Mouse (Mus musculus) stomach, embryonic 16.5 days (tissue): ENCODE data around the gene 5730409E04Rik. TPM values are rescaled to one million over a fixed set of nuclear protein-coding genes. Genes with fewer than 3 reads are reported as not detected.
A peak's percentile ranks its signal among the peaks of the same experiment; 100 is the strongest.

Source experiments
- ATAC-seq: fragments of 200-750 bp; cut with Nextera tagmentation; 2 replicates; pipeline ENCODE4 v1.8.0; 2017; ENCODE audit warnings: moderate number of reproducible peaks, moderate TSS enrichment; ENCODE audit not compliant: insufficient read depth, low FRiP score
- H3K27ac ChIP-seq: fragments of 300-500 bp; sonication (generic); 2 replicates; pipeline ENCODE4 v1.5.1; 2014; ENCODE audit warnings: low read length
- H3K27me3 ChIP-seq: fragments of 300-500 bp; sonication (generic); 2 replicates; pipeline ENCODE4 v1.6.1; 2014; ENCODE audit warnings: low read length, control low read depth, mixed read lengths; ENCODE audit not compliant: control insufficient read depth, insufficient read depth
- H3K36me3 ChIP-seq: fragments of 300-500 bp; sonication (generic); 2 replicates; pipeline ENCODE4 v1.6.1; 2014; ENCODE audit warnings: low read length; ENCODE audit not compliant: control insufficient read depth, insufficient read depth
- H3K4me1 ChIP-seq: fragments of 300-500 bp; sonication (generic); 2 replicates; pipeline ENCODE4 v1.6.1; 2014; ENCODE audit warnings: low read length, control low read depth, mixed read lengths; ENCODE audit not compliant: control insufficient read depth, insufficient read depth
- H3K4me2 ChIP-seq: fragments of 300-500 bp; sonication (generic); 2 replicates; pipeline ENCODE4 v1.6.1; 2014; ENCODE audit warnings: low read depth, low read length, mixed read lengths
- H3K4me3 ChIP-seq: fragments of 300-500 bp; sonication (generic); replicated peaks from 2 replicates; pipeline ENCODE4 v1.5.1; 2014; ENCODE audit warnings: mild to moderate bottlenecking, low read length
- H3K9ac ChIP-seq: fragments of 300-500 bp; sonication (generic); 2 replicates; pipeline ENCODE4 v1.6.1; 2014; ENCODE audit warnings: low read length
- H3K9me3 ChIP-seq: fragments of 300-500 bp; sonication (generic); replicated peaks from 2 replicates; pipeline ENCODE4 v1.6.1; 2016; ENCODE audit warnings: low read length, control low read depth; ENCODE audit not compliant: control insufficient read depth
- WGBS: fragments of 180-500 bp; shearing (Covaris S2); extraction: QIAGEN DNeasy Blood & Tissue Kit; methylation state at CpG from one replicate; pipeline ENCODE4 v1.1.7; 2014; 5-methylcytosine and 5-hydroxymethylcytosine counted together
- polyA plus RNA-seq: library from polyadenylated mRNA; unstranded; fragments of >200 nt; fragmentation: Nextera tagmentation; extraction: Ambion mirVana; gene quantifications from 2 replicates; pipeline ENCODE4 v1.2.1, GENCODE M21; 2015

5730409E04Rik gene
- polyA plus RNA-seq, 1 experiment from 2014 or later, result 2.1 TPM

DNA sequence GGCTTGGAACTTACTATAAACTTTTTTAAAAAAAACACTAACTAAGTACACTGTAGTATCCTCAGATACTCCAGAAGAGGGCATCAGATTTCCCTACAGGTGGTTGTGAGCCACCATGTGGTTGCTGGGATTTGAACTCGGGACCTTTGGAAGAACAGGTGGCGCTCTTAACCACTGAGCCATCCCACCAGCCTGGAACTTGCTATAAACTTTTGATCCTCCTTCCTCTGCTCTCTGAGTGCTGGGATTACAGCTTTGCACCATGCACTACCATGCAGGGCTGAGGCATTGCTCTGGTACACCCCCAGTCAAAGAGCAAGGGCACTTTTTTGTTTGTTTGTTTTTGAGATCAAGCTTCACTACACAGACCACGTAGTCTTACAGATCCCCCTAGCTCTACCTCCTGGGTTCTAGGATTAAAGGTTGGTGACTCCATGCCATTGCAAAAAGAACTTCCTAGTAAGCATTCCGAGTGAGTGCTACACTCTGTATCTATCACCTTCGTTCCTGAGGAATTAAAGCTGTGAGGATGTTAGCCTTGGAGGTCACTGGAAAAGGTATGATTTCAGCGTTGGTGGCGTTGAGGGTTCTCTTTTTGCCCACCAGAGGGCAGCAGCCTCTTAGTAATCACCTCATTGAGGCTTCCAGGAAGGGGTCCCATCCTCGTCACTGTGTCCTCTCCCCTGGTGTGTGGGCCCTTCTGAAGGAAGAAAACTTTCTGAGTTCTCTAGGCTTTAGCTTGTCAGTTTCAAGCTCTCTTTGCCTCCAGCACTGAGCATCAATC is 9.5 kb upstream of the 5730409E04Rik start:
- Histone ChIP-seq H3K27ac (no peak overlapping the region), H3K4me3 (no peak overlapping the region), H3K4me2 (no peak overlapping the region), H3K4me1 (peaks cover 6% of the 10 kb centered on the region; the same call in 1 of the 2 replicates), H3K9me3 (no peaks in the 10 kb centered on the region), H3K9ac (no peak overlapping the region), H3K36me3 (no peaks in the 10 kb centered on the region), H3K27me3 (no peaks in the 10 kb centered on the region)
- ATAC-seq, result peak; percentile 24; the same call in 1 of the 2 replicates
- 32% methylated on average over 8 of the region's 8 CpGs for WGBS

DNA sequence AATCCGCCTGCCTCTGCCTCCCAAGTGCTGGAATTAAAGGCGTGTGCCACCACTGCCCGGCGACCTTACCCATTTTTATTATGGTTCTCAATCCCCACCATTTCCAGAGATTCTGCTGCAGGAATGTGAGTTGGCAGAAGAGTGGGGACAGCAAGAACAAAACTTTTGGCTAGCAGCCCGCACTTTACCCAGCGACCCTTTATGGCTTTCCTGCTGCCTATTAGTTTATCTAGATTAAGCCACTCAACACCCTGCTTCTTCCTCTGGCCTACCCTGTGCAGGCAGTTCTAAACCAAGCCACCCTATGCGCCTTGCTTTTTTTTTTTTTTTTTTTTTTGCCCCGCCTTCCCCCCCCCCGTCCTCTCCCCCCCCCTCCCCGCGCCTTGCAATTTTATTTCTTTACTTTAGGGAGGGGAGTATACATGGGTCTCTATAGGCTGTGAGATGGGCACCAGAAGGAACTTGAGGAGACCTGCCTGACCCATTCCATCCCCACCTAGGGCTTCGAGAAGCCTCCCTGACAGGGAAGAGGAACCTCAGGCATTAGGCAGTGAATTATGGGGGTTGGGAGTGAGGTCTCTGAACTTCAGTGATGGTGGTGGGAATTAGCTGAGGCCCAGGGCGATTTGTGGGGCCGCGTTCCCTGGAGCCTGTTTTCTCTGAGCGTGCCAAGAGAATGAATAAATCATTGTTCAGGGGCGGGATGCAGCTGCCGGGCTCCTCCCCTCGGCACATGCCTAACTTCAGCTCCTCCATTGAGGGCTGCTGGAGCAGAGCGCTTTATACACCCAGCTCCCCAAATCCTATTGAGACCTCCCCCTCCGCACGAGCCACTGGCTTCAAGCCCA is 7.8 kb upstream of the 5730409E04Rik start:
- Histone ChIP-seq H3K9ac (peak overlapping the region; percentile 29; the same call in 1 of the 2 replicates), H3K4me1 (peaks cover 6% of the 10 kb centered on the region; the same call in 1 of the 2 replicates), H3K9me3 (no peaks in the 10 kb centered on the region), H3K4me3 (peak overlapping the region; percentile 17; the same call in 1 of the 2 replicates), H3K4me2 (peak overlapping the region; percentile 51), H3K27ac (no peak overlapping the region), H3K27me3 (no peaks in the 10 kb centered on the region), H3K36me3 (no peaks in the 10 kb centered on the region)
- peak; percentile 86 for ATAC-seq
- 25% methylated on average over 21 of the region's 22 CpGs for WGBS

DNA sequence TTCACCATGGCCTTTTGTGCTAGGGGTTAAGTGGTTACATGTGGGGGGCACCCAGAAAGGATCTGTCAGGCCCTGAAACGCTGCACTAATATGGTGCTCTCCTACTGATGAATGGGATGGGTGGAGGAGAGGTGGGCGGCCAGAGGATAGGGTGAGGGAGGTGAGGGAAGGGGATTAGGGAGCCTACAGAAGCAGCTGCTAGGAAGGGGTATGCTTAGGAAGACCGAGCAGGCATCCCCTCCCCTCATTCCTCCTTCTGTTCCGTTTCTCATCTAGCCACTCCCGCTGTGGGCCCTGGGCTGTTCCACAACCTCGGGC is 7.2 kb upstream of the 5730409E04Rik start:
- Histone ChIP-seq H3K27me3 (no peaks in the 10 kb centered on the region), H3K9ac (0 out of 2 replicates have a peak overlapping the region, but pooled peaks have one; percentile 29), H3K36me3 (no peaks in the 10 kb centered on the region), H3K27ac (no peak overlapping the region), H3K9me3 (no peaks in the 10 kb centered on the region), H3K4me2 (peak overlapping the region; percentile 51), H3K4me3 (peak overlapping the region; percentile 17; the same call in 1 of the 2 replicates), H3K4me1 (peaks cover 6% of the 10 kb centered on the region; the same call in 1 of the 2 replicates)
- WGBS, result 17% methylated on average over 6 of the region's 6 CpGs
- no peak for ATAC-seq

DNA sequence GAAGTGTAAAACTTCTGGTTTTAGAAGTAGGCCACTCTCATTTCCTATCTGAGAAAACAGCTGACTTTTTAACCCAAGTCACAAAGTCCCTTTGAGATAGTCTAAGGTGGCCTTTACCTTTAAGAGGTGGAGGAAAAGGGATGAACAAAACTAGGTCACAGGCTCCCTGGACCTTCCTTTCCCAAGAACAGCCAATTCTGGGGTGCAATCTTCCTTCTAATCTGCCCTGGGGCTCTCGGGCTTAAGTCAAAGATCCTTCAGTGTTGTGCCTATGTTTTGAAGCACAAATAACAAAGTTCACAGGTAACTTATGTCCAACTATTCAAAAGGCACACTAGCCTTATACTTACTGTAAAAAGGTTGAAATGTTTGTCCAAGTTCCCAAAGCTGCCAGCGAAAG is 5.5 kb upstream of the 5730409E04Rik start:
- no peak overlapping the region for H3K27ac ChIP-seq
- H3K4me1 ChIP-seq, result peaks cover 6% of the 10 kb centered on the region; the same call in 1 of the 2 replicates
- H3K9ac ChIP-seq, result no peak overlapping the region
- ATAC-seq, result no peak
- WGBS, result 85% methylated on average over 2 of the region's 2 CpGs
- no peaks in the 10 kb centered on the region for H3K36me3 ChIP-seq
- H3K4me2 ChIP-seq, result no peak overlapping the region
- H3K4me3 ChIP-seq, result no peak overlapping the region
- H3K27me3 ChIP-seq, result no peaks in the 10 kb centered on the region
- H3K9me3 ChIP-seq, result no peaks in the 10 kb centered on the region

DNA sequence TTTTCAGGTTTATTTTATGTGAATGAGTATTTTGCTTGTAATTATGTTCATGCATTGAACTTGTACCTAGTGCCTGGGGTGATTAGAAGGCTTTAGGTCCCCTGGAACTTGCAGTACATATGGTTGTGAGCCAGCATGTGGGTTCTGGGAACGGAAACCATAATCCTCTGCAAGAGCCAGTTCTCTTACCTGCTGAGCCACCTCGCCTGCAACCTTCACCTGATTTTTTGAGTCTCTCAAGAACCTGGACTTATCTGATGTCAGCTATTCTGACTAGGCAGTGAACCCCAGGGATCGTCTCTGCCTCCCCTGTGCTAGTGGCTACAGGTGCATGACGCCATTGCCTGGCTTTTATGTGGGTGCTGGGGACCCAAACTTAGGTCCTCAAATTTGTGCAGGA is 3.9 kb upstream of the 5730409E04Rik start:
- H3K27me3 ChIP-seq, result no peaks in the 10 kb centered on the region
- H3K36me3 ChIP-seq, result no peaks in the 10 kb centered on the region
- no peak overlapping the region for H3K4me3 ChIP-seq
- H3K9me3 ChIP-seq, result no peaks in the 10 kb centered on the region
- no peak for ATAC-seq
- WGBS, result 80% methylated on average over 4 of the region's 4 CpGs
- no peak overlapping the region for H3K27ac ChIP-seq
- peaks cover 6% of the 10 kb centered on the region; the same call in 1 of the 2 replicates for H3K4me1 ChIP-seq
- no peak overlapping the region for H3K4me2 ChIP-seq
- H3K9ac ChIP-seq, result no peak overlapping the region

DNA sequence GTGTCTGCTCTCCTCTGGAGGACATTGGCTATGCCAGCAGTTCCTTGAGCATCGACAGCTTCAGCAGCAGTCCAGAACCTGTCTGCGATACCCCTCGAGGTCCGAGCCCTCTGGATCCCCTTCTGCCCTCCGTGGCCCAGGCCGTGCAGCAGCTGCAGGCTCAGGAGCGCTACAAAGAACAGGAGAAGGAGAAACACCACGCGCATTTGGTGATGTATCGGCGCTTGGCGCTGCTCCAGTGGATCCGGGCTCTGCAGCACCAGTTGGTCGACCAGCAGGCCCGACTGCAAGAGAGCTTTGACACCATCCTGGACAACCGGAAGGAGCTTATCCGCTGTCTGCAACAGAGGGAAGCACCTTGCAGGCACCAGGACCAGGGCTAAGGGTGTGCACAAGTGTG is 2.4 kb downstream of the 5730409E04Rik start:
- Histone ChIP-seq H3K4me3 (no peak overlapping the region), H3K27me3 (no peaks in the 10 kb centered on the region), H3K9me3 (no peaks in the 10 kb centered on the region), H3K4me2 (no peak overlapping the region), H3K4me1 (no peaks in the 10 kb centered on the region), H3K36me3 (no peaks in the 10 kb centered on the region), H3K27ac (no peak overlapping the region), H3K9ac (no peak overlapping the region)
- ATAC-seq, result no peak
- 90% methylated on average over 17 of the region's 17 CpGs for WGBS

DNA sequence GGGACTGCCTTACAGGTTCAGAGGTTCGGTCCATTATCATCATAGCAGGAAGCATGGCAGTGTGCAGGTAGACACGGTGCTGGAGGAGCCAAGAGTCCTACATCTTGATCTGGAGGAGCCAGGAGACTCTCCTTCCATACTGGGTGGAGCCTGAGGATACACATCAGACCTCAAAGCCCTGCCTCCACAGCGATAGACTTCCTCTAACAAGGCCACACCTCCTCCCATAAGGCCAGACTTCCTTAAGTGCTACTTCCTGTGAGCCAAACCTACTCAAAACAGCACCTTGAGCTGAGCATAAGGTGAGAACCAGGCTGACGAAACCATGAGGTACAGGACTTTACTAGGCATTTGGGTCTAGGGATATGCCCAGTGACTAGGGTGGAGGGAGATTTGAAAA is 6.7 kb downstream of the 5730409E04Rik start:
- no peaks in the 10 kb centered on the region for H3K36me3 ChIP-seq
- H3K27me3 ChIP-seq, result peaks cover 10% of the 10 kb centered on the region; the same call in 1 of the 2 replicates
- H3K9me3 ChIP-seq, result no peaks in the 10 kb centered on the region
- no peak overlapping the region for H3K4me3 ChIP-seq
- 79% methylated on average over 4 of the region's 4 CpGs for WGBS
- no peak overlapping the region for H3K4me2 ChIP-seq
- ATAC-seq, result no peak
- H3K4me1 ChIP-seq, result peaks cover 11% of the 10 kb centered on the region
- no peak overlapping the region for H3K9ac ChIP-seq
- no peak overlapping the region for H3K27ac ChIP-seq

DNA sequence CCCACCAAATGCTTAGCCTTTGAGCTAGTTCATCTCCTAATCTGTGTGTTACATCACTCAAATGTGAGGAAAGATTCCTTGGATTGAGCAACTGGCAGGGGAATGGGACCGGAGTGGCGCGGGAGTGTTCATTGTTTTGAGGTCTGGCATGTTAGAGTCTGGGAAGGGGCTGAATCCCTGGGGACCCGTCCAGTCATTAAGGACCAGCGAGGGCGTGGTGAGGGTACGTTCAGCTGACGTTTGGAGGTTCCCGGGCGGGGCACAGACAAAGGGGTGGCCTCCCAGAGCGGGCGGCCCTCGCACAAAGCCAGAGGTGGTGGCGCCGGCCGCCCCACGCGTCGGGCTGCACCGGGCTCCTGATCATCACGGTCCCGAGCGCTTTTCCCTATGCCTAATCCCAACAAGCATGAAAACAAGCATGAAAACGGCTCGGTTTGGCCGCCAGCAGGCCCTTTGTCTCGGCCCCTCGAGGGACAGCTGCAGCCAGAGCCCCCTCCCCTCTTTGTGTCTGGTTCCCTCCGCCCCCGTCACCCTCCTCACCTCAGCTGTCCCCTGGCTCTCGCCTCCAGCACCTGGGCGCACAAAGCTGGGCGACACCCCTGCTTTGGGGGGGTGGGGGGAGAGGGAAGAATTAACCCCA is 10.2 kb downstream of the 5730409E04Rik start:
- Histone ChIP-seq H3K9me3 (no peaks in the 10 kb centered on the region), H3K27ac (no peak overlapping the region), H3K4me3 (peak overlapping the region; percentile 35), H3K4me1 (peaks cover 11% of the 10 kb centered on the region), H3K9ac (peak overlapping the region; percentile 65), H3K4me2 (peak overlapping the region; percentile 53), H3K27me3 (peaks cover 10% of the 10 kb centered on the region; the same call in 1 of the 2 replicates), H3K36me3 (no peaks in the 10 kb centered on the region)
- ATAC-seq, result no peak
- WGBS, result 4% methylated on average over 33 of the region's 33 CpGs
